Mouse (Mus musculus) lung, postnatal 0 days (tissue): ENCODE data around the gene Rora. TPM values are rescaled to one million over a fixed set of nuclear protein-coding genes. Genes with fewer than 3 reads are reported as not detected.

Experiments
- ATAC-seq: fragments of 200-750 bp; cut with Nextera tagmentation; 2 replicates; pipeline ENCODE4 v1.8.0; 2017; ENCODE audit warnings: moderate library complexity
- DNase-seq: peaks from one replicate; pipeline ENCODE4 v3.0.0-alpha.2; 2016; ENCODE audit warnings: low spot score
- H3K27ac ChIP-seq: fragments of 300-500 bp; sonication (generic); 2 replicates; pipeline ENCODE4 v1.5.1; 2014; ENCODE audit warnings: antibody characterized with exemption, mild to moderate bottlenecking, low read length, mixed read lengths
- H3K27me3 ChIP-seq: fragments of 300-500 bp; sonication (generic); replicated peaks from 2 replicates; pipeline ENCODE4 v1.6.1; 2014; ENCODE audit warnings: low read length, mixed read lengths; ENCODE audit not compliant: insufficient read depth
- H3K36me3 ChIP-seq: fragments of 300-500 bp; sonication (generic); 2 replicates; pipeline ENCODE4 v1.6.1; 2014; ENCODE audit warnings: low read length, mixed read lengths; ENCODE audit not compliant: insufficient read depth
- H3K4me1 ChIP-seq: fragments of 300-500 bp; sonication (generic); 2 replicates; pipeline ENCODE4 v1.6.1; 2014; ENCODE audit warnings: antibody characterized with exemption, low read depth, low read length, mixed read lengths; ENCODE audit not compliant: insufficient read depth
- H3K4me2 ChIP-seq: fragments of 300-500 bp; sonication (generic); replicated peaks from 2 replicates; pipeline ENCODE4 v1.6.1; 2014; ENCODE audit warnings: low read depth, mild to moderate bottlenecking, low read length, moderate library complexity, mixed read lengths
- H3K4me3 ChIP-seq: fragments of 300-500 bp; sonication (generic); 2 replicates; pipeline ENCODE4 v1.5.1; 2014; ENCODE audit warnings: low read depth, low read length
- H3K9ac ChIP-seq: fragments of 300-500 bp; sonication (generic); replicated peaks from 2 replicates; pipeline ENCODE4 v1.6.1; 2014; ENCODE audit warnings: low read depth, mild to moderate bottlenecking
- H3K9me3 ChIP-seq: fragments of 300-500 bp; sonication (generic); 2 replicates; pipeline ENCODE4 v1.6.1; 2016; ENCODE audit warnings: low read length, mixed read lengths
- CTCF ChIP-seq: IDR thresholded peaks from 2 replicates; pipeline ENCODE4 v1.5.1; 2016; ENCODE audit warnings: antibody characterized with exemption, mild to moderate bottlenecking
- EP300 ChIP-seq: IDR thresholded peaks from 2 replicates; pipeline ENCODE4 v1.6.1; 2016; ENCODE audit warnings: antibody characterized with exemption, mild to moderate bottlenecking, control low read depth
- WGBS: fragments of 180-500 bp; shearing (Covaris S2); extraction: QIAGEN DNeasy Blood & Tissue Kit; methylation state at CpG from one replicate; pipeline ENCODE4 v1.1.7; 2014; 5-methylcytosine and 5-hydroxymethylcytosine counted together
- polyA plus RNA-seq: library from polyadenylated mRNA; unstranded; fragments of >200 nt; fragmentation: Nextera tagmentation; extraction: Ambion mirVana; gene quantifications from 2 replicates; pipeline ENCODE4 v1.2.1, GENCODE M21; 2015

Rora gene
- polyA plus RNA-seq, 1 experiment from 2014 or later = 18.8 TPM

- no peak for ATAC-seq
- Histone ChIP-seq H3K9me3 (no peaks in the 10 kb centered on the region), H3K36me3 (no peaks in the 10 kb centered on the region), H3K4me2 (no peak overlapping the region), H3K9ac (no peak overlapping the region), H3K4me3 (no peak overlapping the region), H3K27ac (no peak overlapping the region), H3K27me3 (no peaks in the 10 kb centered on the region), H3K4me1 (peaks cover 12% of the 10 kb centered on the region; the same call in 1 of the 2 replicates)
- 77% methylated on average over 4 of the region's 4 CpGs for WGBS
- no peak for TF ChIP-seq CTCF
- TF ChIP-seq EP300 = no peak
- no peak for DNase-seq
Measured at GRCm38 (mm10) chr9:69303346-69303944, 649.9 kb downstream of the Rora start.

GRCm38 (mm10) chr9:69303962-69304361, 650.4 kb downstream of the Rora start:
- no peak overlapping the region for H3K4me2 ChIP-seq
- no peak for DNase-seq
- TF ChIP-seq EP300 (no peak), CTCF (no peak)
- H3K36me3 ChIP-seq = no peaks in the 10 kb centered on the region
- no peak overlapping the region for H3K27ac ChIP-seq
- no peaks in the 10 kb centered on the region for H3K27me3 ChIP-seq
- H3K4me1 ChIP-seq = peaks cover 7% of the 10 kb centered on the region; the same call in 1 of the 2 replicates
- H3K9ac ChIP-seq = no peak overlapping the region
- WGBS = 95% methylated on average over 4 of the region's 4 CpGs
- no peak overlapping the region for H3K4me3 ChIP-seq
- no peaks in the 10 kb centered on the region for H3K9me3 ChIP-seq
- ATAC-seq = no peak

GRCm38 (mm10) chr9:69304492-69304891, 650.9 kb downstream of the Rora start:
- Histone ChIP-seq H3K4me1 (peaks cover 6% of the 10 kb centered on the region; the same call in 1 of the 2 replicates), H3K27ac (no peak overlapping the region), H3K4me2 (no peak overlapping the region), H3K9me3 (no peaks in the 10 kb centered on the region), H3K27me3 (no peaks in the 10 kb centered on the region), H3K9ac (no peak overlapping the region), H3K4me3 (no peak overlapping the region), H3K36me3 (no peaks in the 10 kb centered on the region)
- ATAC-seq (no peak), DNase-seq (no peak)
- no peak for TF ChIP-seq CTCF
- WGBS = 65% methylated on average over 10 of the region's 10 CpGs

- no peak overlapping the region for H3K4me2 ChIP-seq
- no peak overlapping the region for H3K9ac ChIP-seq
- TF ChIP-seq EP300 (no peak), CTCF (no peak)
- H3K27me3 ChIP-seq = no peaks in the 10 kb centered on the region
- ATAC-seq (no peak), DNase-seq (no peak)
- H3K36me3 ChIP-seq = no peaks in the 10 kb centered on the region
- H3K4me1 ChIP-seq = peaks cover 6% of the 10 kb centered on the region; the same call in 1 of the 2 replicates
- no peak overlapping the region for H3K4me3 ChIP-seq
- no peaks in the 10 kb centered on the region for H3K9me3 ChIP-seq
- 56% methylated on average over 3 of the region's 3 CpGs for WGBS
- no peak overlapping the region for H3K27ac ChIP-seq
Measured at GRCm38 (mm10) chr9:69304991-69305390, 651.4 kb downstream of the Rora start.

GRCm38 (mm10) chr9:69306734-69307528, 653.3 kb downstream of the Rora start:
- H3K36me3 ChIP-seq = no peaks in the 10 kb centered on the region
- peak; percentile 40; the same call in 1 of the 2 replicates for ATAC-seq
- 82% methylated on average over 9 of the region's 9 CpGs for WGBS
- H3K9me3 ChIP-seq = no peaks in the 10 kb centered on the region
- DNase-seq = no peak
- H3K4me3 ChIP-seq = no peak overlapping the region
- H3K4me1 ChIP-seq = peaks cover 3% of the 10 kb centered on the region; the same call in 1 of the 2 replicates
- TF ChIP-seq EP300 (no peak), CTCF (peak; percentile 40)
- H3K4me2 ChIP-seq = no peak overlapping the region
- no peak overlapping the region for H3K27ac ChIP-seq
- no peak overlapping the region for H3K9ac ChIP-seq
- H3K27me3 ChIP-seq = no peaks in the 10 kb centered on the region

GRCm38 (mm10) chr9:69307974-69308373, 654.4 kb downstream of the Rora start:
- H3K9ac ChIP-seq = no peak overlapping the region
- DNase-seq (no peak), ATAC-seq (no peak)
- no peak overlapping the region for H3K4me3 ChIP-seq
- no peaks in the 10 kb centered on the region for H3K9me3 ChIP-seq
- H3K36me3 ChIP-seq = no peaks in the 10 kb centered on the region
- H3K27me3 ChIP-seq = no peaks in the 10 kb centered on the region
- WGBS = 77% methylated on average over 11 of the region's 11 CpGs
- TF ChIP-seq EP300 (no peak), CTCF (no peak)
- H3K4me2 ChIP-seq = no peak overlapping the region
- H3K27ac ChIP-seq = no peak overlapping the region
- H3K4me1 ChIP-seq = peaks cover 3% of the 10 kb centered on the region; the same call in 1 of the 2 replicates
